Mouse (Mus musculus): ENCODE results near the gene Ralgapb. TPM values are rescaled to one million over a fixed set of nuclear protein-coding genes. Genes with fewer than 3 reads are reported as not detected.
A peak's percentile ranks its signal among the peaks of the same experiment; 100 is the strongest.

Ralgapb gene
- polyA plus RNA-seq, 1 experiment from 2014 or later: 11.5 TPM

DNA sequence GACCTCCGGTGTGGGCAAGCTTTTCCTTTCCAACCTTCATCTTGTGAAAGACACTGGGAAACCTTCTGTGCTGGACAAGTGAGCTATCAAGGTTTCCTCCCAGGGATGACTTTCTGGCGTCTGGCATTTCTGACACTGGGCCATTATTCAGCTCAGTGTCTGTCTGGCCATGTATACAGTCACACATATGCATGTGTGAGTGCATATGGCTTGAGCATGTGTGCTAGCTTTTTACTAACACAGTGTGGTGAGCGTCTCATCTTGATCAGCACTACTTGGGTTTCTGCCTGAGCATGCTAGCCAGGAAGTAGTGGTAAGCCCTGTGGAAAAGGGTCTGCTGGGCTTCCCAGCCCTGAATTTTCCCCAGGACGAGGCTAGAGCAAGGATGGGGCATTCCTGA is 131.6 kb downstream of the Ralgapb start:
- Histone ChIP-seq H3K4me2 (replicated peaks; ENCODE audit: low read depth) (no peak overlapping the region), H3K36me3 (ENCODE audit: control insufficient read depth, insufficient read depth) (no peaks in the 10 kb centered on the region), H3K4me1 (replicated peaks; ENCODE audit: control insufficient read depth, insufficient read depth, low read length) (no peaks in the 10 kb centered on the region), H3K9me3 (ENCODE audit: control insufficient read depth) (no peaks in the 10 kb centered on the region), H3K27ac (ENCODE audit: low read depth, low read length) (no peak overlapping the region), H3K27me3 (replicated peaks; ENCODE audit: control insufficient read depth, insufficient read depth, low read length) (no peaks in the 10 kb centered on the region), H3K9ac (ENCODE audit: low read depth, low read length) (no peak overlapping the region), H3K4me3 (ENCODE audit: low read depth, low read length) (no peak overlapping the region)
- WGBS: 50% methylated on average over 4 of the region's 4 CpGs
- no peak for TF ChIP-seq CTCF (IDR thresholded peaks at IDR 0.05; ENCODE audit: low read depth)
- ATAC-seq: no peak

DNA sequence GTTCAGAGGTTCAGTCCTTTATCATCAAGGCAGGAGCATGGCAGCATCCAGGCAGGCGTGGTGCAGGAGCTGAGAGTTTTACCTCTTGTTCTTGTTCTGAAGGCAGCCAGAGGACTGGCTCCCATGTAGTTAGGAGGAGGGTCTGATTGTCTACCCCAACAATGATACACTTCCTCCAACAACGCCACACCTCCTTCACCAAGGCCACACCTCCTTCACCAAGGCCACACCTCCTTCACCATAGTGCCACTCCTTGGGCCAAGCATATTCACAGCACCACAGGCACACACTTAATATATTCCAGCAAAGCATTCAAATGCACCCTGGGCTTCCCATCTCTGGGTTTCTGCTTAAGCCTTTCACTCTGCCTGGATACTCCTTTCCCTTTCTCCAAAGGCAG is 135.6 kb downstream of the Ralgapb start:
- H3K36me3 ChIP-seq (ENCODE audit: control insufficient read depth, insufficient read depth): no peaks in the 10 kb centered on the region
- 0 out of 2 replicates have a peak, but pooled peaks cover 1% of the 10 kb centered on the region for H3K27me3 ChIP-seq (replicated peaks; ENCODE audit: control insufficient read depth, insufficient read depth, low read length)
- H3K4me2 ChIP-seq (replicated peaks; ENCODE audit: low read depth): no peak overlapping the region
- TF ChIP-seq CTCF (IDR thresholded peaks at IDR 0.05; ENCODE audit: low read depth): no peak
- H3K27ac ChIP-seq (ENCODE audit: low read depth, low read length): no peak overlapping the region
- H3K9ac ChIP-seq (ENCODE audit: low read depth, low read length): no peak overlapping the region
- ATAC-seq: no peak
- H3K9me3 ChIP-seq (ENCODE audit: control insufficient read depth): no peaks in the 10 kb centered on the region
- H3K4me1 ChIP-seq (replicated peaks; ENCODE audit: control insufficient read depth, insufficient read depth, low read length): no peaks in the 10 kb centered on the region
- WGBS: 62% methylated on average over 2 of the region's 2 CpGs
- no peak overlapping the region for H3K4me3 ChIP-seq (ENCODE audit: low read depth, low read length)

DNA sequence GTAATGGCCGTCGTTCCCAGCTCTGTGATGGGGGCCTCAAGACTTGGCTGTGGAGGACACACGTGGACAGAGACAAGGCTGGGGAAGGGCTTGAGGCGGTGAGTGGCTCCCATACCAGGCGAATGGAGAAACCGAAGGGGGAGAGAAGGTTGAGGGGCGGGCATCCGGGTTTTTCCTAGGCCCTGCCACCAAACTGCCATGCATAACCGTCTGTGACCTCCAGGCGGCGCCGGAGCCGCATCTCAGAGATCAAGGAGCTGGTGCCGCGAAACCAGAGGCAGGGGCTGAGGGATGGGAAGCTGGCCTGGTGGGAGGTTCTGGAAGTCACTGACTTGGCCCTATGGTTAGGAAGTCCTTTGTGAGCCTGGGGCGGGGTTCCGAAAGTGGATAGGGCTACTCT is 137.1 kb downstream of the Ralgapb start:
- peak; percentile 91 for TF ChIP-seq CTCF (IDR thresholded peaks at IDR 0.05; ENCODE audit: low read depth)
- H3K9me3 ChIP-seq (ENCODE audit: control insufficient read depth): no peaks in the 10 kb centered on the region
- no peak overlapping the region for H3K4me3 ChIP-seq (ENCODE audit: low read depth, low read length)
- H3K4me2 ChIP-seq (replicated peaks; ENCODE audit: low read depth): no peak overlapping the region
- H3K4me1 ChIP-seq (replicated peaks; ENCODE audit: control insufficient read depth, insufficient read depth, low read length): no peaks in the 10 kb centered on the region
- H3K9ac ChIP-seq (ENCODE audit: low read depth, low read length): no peak overlapping the region
- 4% methylated on average over 17 of the region's 17 CpGs for WGBS
- H3K27me3 ChIP-seq (replicated peaks; ENCODE audit: control insufficient read depth, insufficient read depth, low read length): peaks cover 4% of the 10 kb centered on the region; the same call in 1 of the 2 replicates
- H3K36me3 ChIP-seq (ENCODE audit: control insufficient read depth, insufficient read depth): no peaks in the 10 kb centered on the region
- ATAC-seq: no peak
- no peak overlapping the region for H3K27ac ChIP-seq (ENCODE audit: low read depth, low read length)

Other genes starting within 250 kb of the Ralgapb start
- gene D630003M21Rik, start 180.6 kb upstream of the Ralgapb start, polyA plus RNA-seq (2015; fragmentation: Nextera tagmentation; extraction: Ambion mirVana): 0.76 and 0.82 TPM in 2 replicates
- gene Bpi, start 151.8 kb upstream of the Ralgapb start, polyA plus RNA-seq (2015; fragmentation: Nextera tagmentation; extraction: Ambion mirVana): not detected in 2 replicates
- 4.9 and 6.2 TPM in 2 replicates for gene Lbp, start 103.4 kb upstream of the Ralgapb start, polyA plus RNA-seq (2015; fragmentation: Nextera tagmentation; extraction: Ambion mirVana)
- 1.9 and 3.0 TPM in 2 replicates for gene Snhg11, start 34.2 kb upstream of the Ralgapb start, polyA plus RNA-seq (2015; fragmentation: Nextera tagmentation; extraction: Ambion mirVana)
- not detected in 2 replicates for gene Adig, start 92.8 kb downstream of the Ralgapb start, polyA plus RNA-seq (2015; fragmentation: Nextera tagmentation; extraction: Ambion mirVana)
- not detected in 2 replicates for gene Arhgap40, start 102.9 kb downstream of the Ralgapb start, polyA plus RNA-seq (2015; fragmentation: Nextera tagmentation; extraction: Ambion mirVana)
- not detected in 2 replicates for gene Slc32a1, start 200.9 kb downstream of the Ralgapb start, polyA plus RNA-seq (2015; fragmentation: Nextera tagmentation; extraction: Ambion mirVana)
- 3.7 and 5.3 TPM in 2 replicates for gene Actr5, start 215.0 kb downstream of the Ralgapb start, polyA plus RNA-seq (2015; fragmentation: Nextera tagmentation; extraction: Ambion mirVana)